Mouse (Mus musculus) ovary, postnatal 14 days (tissue): ENCODE measurements at regions not wholly inside any gene's neighbourhood (a gene's known extent, or its start where the extent isn't known, plus 50 kb on each side); places are given as distances from the start of the nearest gene placed in this dataset.
A peak's percentile ranks its signal among the peaks of the same experiment; 100 is the strongest.
"Not testable (repeated sequence)": the region's sequence is repeated elsewhere in the genome, so short reads cannot be mapped to it uniquely, and the experiment has no call there.

ENCODE experiments used
- DNase-seq: peaks from one replicate; pipeline ENCODE4 v3.0.0; 2022; ENCODE audit warnings: low spot score

GRCm38 (mm10) chr2:133748493-133748892 is 196.5 kb downstream of the Bmp2 start:
- no peak for DNase-seq

- DNase-seq = no peak
These were observed 198.1 kb downstream of the Bmp2 start for GRCm38 (mm10) chr2:133749846-133750637.

- DNase-seq = no peak
These were observed 202.1 kb downstream of the Bmp2 start for GRCm38 (mm10) chr2:133754088-133754487.

- peak; percentile 15 for DNase-seq
These were observed 209.5 kb downstream of the Bmp2 start for GRCm38 (mm10) chr2:133761496-133761895.

GRCm38 (mm10) chr2:133768546-133768945 is 216.6 kb downstream of the Bmp2 start:
- DNase-seq = no peak

GRCm38 (mm10) chr2:133783588-133784342 is 231.8 kb downstream of the Bmp2 start:
- DNase-seq = no peak

- DNase-seq = no peak
These were observed 239.1 kb downstream of the Bmp2 start for GRCm38 (mm10) chr2:133791031-133791430.

GRCm38 (mm10) chr2:133793293-133793692 is 241.3 kb downstream of the Bmp2 start:
- DNase-seq = peak; percentile 9

- no peak for DNase-seq
These were observed 250.7 kb downstream of the Bmp2 start for GRCm38 (mm10) chr2:133802666-133803065.

- DNase-seq = no peak
These were observed 269.5 kb downstream of the Bmp2 start for GRCm38 (mm10) chr2:133821418-133821817.

- DNase-seq = no peak
These were observed 277.4 kb downstream of the Bmp2 start for GRCm38 (mm10) chr2:133829406-133829805.

GRCm38 (mm10) chr2:133850485-133850884 is 298.5 kb downstream of the Bmp2 start:
- DNase-seq = no peak

- not testable (repeated sequence) for DNase-seq
These were observed 323.0 kb downstream of the Bmp2 start for GRCm38 (mm10) chr2:133874982-133875381.

- DNase-seq = no peak
These were observed 331.7 kb downstream of the Bmp2 start for GRCm38 (mm10) chr2:133883682-133884081.

- DNase-seq = no peak
These were observed 354.3 kb downstream of the Bmp2 start for GRCm38 (mm10) chr2:133906269-133906668.
